Mouse (Mus musculus) layer of hippocampus, postnatal 25 days (tissue): Measurements from ENCODE around the gene Smim15. TPM values are rescaled to one million over a fixed set of nuclear protein-coding genes. Genes with fewer than 3 reads are reported as not detected.

Experiments
- DNase-seq, 2 experiments: peaks; one replicate each; pipeline ENCODE4 v3.0.0; 2022; ENCODE audit warnings: mixed read lengths in 2 of 2, low spot score in 1 of 2; ENCODE audit errors: extremely low spot score in 1 of 2
- total RNA-seq, 2 experiments: library from RNA; stranded (reverse); gene quantifications; 2 replicates each; pipeline ENCODE4 v1.2.3; 2021

Smim15 gene
- total RNA-seq, 2 experiments from 2014 or later = 60.2 to 60.4 TPM

DNA sequence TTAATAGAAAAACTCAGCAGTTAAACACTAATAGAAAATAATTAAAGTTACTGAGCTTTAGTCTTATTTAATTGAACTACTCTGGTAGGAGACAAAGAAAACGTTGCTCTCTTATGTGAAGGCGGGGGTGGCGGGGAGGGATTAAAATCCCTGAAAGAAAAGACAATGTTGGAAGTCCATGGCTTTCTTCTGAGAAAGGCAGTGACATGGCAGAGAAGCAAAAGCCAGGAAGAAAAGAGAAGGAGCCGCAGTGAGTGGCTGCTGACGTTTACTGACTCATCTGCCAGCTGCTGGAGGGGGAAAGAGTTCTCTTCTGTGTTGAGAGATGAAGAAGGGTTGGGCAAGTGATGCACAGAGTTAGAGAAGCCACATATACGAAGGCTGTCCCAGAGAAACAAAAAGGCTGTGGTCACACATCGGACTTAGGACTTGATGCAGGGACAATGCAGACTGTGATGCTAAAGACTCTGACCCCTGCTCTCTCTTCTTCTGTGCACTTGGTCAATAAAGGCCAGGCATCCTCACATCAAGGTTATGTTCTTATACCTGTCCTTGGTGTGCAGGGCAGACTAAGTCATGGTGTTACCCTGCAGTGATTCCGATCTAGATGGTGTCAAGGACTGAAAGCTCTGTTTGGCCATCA lies 16.8 kb downstream of the Smim15 start:
- DNase-seq = no peak

DNA sequence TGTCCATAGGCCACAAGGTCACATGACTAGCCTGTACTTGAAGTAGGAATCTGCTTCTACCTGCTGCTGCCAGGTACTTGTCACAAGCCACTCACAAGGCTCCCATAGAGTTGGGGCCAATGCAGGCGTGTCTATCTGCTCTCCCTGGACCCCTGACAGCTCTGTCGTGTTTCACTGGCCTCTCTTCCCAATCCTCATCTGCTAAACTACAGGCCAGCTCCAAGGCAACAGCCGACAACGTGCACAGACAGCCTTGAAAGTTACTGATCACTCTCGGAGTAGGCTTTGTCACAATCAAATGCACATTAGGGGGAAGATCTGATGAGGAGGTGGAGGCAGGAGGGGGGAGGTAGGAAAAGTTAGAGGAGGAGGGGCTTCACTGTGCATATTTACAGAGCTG lies 18.7 kb downstream of the Smim15 start:
- no peak for DNase-seq

DNA sequence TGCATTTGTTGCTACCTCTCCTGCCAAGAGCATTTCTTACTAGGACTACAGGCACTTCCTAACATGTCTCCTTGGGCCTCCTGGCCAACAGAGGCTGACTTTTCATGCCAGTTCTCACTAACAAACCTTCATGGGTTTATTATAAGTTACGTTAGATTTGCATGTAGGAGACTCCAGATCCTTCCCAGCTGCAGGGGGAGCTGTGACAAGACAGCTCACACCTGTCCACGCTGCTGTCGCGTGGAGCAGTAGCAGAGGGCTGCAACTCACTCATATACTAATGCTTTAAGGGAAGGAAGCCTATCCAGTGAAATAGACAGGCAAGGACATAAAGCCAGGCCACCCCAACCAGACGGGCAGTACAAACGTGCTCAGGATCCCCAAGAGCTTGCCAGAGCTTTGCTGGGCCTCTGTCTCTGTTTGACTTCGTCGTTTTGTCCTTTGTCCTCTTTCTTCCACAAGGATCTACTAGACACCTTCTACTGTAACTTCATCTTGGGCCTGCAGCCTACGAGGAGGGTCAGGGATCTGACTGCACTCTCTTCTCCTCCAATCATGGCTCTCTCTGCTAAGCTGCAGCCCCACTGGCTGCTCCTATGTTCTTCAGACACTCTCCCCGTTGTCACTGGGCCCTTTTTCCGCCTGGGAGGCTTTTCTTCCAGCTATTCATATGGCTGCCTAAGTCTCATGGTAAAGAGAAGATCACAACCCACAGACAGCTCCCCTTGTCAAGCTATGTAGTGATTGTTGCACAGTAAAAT lies 19.3 kb downstream of the Smim15 start:
- no peak for DNase-seq

DNA sequence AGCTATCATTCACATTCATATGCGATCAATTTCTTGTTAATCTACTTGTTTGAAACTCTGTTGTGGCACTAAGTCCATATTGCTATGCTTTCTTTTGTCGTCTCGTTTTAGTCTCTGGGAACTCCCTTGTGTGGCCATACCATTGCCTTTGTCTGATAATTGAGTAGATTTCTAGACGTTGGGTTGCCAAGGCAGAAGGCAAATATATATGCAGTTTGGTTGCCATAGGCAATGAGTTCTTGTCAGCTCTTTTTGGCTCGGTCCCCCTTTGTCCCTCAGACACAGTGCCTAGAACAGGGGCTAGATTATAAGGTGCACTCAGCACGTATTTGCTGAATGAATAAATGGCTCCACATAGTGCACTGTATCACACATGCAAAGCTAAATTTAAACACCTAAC lies 20.1 kb downstream of the Smim15 start:
- no peak for DNase-seq

DNA sequence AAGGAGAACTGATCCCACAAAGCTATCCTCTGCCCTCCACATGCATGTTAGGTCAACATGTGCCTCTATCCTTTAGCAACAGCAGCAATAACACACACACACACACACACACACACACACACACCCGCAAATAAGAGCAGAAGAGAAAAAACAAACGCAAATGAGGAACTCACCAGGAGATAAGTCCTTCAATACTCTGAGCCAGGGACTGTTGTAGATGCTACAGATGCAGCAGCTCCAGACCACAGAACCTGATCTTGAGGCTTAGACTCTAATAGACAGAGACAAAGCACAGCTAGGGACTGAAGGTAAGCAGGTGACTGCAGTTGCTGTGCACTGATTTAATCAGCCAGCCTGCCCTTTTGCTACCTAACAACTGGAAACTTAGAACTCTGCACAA lies 21.8 kb downstream of the Smim15 start:
- no peak for DNase-seq

DNA sequence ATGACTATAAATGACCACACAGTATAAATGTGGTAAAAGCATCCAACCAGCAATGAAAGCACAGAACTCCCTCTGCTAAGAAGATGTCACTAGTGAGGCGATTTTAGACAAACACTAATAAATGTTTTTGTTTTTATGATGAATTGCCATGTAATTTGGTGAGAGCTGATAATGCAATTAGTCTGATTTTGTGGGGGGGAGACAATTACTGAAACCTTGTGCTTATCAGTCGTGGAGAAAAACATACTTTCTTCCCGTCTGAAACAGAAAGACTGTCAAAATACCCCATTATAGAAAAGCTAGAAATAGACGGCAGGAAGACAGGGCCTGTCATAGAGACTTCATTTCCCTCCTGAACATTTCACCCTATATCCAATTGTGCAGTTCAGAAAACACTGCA lies 24.9 kb downstream of the Smim15 start:
- no peak for DNase-seq

DNA sequence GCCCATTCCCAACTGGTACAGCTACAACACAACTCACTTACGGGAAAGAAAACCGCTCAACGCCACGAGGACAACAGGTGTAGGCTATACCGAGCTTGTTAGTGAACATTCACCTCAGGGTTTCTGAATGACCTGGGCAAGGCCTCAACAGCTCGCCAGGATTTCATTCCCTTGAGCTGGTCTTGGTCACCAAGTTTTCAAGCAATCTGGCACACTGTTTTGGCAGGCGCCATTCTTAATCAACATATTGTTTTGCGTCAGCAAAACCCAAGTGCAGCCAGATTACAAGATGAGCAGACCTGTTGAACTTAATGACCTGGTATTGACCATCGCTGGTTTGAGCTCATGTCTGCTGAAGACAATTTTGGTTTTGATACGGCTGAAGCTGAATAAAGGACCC lies 25.9 kb downstream of the Smim15 start:
- no peak for DNase-seq

DNA sequence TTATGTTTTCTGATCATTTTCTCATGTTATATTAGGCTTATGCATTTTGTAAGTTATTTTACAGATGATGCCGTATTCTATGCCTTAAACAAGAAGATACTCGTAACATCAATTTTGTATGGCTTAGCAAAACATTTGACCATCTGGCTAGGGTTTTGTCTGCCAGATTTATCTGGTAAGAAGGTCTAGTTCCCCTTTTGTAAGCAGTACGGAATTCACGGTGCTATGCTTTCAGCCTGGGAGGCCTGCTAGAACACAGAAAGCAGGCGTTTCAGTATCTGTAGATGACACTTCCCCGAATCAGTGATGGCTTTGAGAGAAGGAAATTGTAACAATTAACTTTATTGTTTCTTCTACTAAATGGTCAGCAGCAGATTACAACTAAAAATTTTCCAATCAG lies 33.2 kb downstream of the Smim15 start:
- no peak for DNase-seq

DNA sequence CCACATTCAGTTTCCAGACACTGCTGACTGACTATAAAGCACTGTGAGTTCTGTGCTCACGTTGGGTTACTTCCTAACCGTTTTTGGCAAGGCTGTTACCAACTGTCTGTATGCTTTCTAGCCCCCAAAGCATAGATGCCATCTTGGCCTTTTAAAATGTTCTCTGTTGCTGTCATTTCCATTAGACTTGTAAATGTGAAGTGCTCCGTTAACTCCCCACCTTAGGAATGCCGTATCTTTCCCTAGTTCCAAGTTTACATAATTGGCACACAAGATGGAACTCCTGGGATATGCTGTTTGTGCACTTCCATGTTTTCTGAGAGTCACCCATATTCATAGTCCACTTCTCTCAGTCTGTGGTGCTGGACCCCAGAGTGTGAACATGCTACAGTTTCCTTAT lies 33.7 kb downstream of the Smim15 start:
- no peak for DNase-seq

DNA sequence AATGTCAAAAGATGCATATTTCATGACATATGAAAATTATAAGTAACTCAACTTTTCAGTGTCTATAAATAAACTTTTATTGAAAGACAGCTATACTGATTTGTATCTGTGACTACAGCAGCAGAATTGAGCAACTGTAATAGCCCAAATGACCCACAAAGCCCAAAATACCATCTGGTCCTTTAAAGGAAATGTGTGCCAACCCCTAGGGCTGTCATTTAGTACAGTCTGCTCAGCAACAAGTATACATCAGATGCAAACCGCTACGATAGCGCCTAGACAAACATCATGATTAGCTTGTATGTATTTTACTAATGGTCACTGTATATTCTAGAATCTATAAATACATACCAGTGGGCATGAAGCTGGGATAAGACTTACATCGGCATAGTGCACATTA lies 39.8 kb downstream of the Smim15 start:
- DNase-seq = no peak

DNA sequence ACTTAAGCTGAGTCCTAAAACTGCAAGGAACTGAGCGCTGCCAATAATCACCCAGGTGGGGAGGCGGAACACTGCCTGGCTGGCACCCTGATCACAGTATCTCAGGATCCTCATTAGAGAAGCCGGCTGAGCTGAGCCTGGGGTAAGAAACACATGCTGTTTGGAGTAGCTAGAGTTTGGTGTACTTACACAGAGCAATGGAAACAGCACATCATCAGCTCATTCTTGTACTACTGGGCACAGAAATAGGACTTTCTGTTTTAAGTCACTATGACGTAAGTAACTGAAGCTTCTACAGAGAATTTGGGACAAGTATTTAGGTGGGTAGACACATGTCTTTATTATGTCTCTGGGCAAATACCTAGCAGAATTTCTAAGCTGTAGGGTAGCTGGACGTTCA lies 41.8 kb downstream of the Smim15 start:
- DNase-seq = no peak

DNA sequence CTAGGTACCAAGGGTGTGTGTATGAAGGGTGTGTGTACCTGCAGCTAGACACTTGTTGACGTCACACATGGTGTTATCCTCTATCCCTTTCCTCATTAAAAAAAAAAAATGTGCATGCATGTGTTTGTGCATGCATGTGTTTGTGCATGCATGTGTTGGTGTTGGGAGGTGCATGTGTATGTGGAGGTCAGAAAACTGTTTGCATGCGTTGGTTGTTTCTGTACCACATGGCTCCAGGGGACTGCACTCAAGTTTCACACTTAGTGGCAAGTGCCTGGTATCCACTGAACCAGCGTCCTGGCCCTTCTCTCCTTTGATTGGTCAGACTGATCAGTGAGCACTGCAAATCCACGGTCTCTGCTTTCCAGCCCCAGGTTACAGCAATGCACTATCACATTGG lies 42.5 kb downstream of the Smim15 start:
- DNase-seq = no peak

DNA sequence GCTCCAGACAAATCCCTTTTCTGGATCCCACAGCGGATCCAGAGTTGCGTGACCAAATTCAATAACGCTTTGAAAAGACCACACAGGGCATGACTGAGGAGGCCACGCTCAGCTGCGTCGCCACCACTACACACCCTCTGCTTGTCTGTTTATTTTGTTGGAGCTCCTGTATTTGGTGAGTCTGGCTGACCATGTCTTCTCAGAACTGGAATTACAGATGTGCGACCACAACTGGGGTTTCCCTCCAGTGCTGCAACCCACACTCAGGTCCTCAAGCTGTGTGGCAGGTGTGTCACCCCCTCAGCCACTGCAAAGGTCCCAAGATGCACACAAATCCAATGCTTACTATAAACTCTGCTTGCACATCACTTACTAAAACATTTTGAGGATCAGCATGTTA lies 48.0 kb downstream of the Smim15 start:
- no peak for DNase-seq

DNA sequence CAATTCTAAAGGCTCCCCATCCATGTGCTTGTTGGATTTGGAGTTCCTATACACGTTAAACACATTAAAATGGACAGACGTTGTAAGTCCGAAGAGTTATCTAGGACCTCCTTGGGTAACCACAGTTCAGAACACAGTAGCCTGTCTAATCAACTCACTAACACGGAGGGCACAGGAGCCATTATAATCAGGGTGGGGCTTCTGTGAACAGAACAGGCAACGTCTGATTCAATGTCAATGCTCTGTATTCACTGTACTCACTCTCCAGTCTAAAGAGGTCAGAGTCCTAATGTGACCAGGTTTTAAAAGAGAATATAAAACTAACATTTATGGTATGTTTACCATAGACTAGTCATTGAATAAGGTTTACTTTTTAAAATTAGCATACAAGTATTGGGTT lies 50.4 kb downstream of the Smim15 start:
- DNase-seq = no peak

DNA sequence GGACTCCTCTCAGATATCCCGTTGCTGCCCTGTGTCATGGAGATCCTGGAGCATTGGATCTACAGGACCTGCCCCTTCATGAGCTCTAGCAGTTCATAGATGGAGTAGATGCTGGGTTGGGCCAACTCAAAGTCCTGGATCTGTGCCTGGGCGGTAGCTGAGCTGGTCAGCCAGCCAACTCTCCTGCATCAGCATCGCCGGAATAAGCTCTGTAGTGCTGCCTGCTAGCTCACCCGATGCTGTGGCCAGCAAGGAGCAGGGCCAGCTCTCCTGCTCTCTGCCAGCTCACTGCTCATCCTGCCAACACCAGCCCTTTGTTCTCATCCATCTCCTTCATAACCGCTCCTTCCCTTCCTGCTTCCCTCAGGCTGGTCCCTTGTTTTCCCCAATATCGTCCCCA lies 51.4 kb downstream of the Smim15 start:
- DNase-seq = peak in 1 of 2 experiments; percentile 22

DNA sequence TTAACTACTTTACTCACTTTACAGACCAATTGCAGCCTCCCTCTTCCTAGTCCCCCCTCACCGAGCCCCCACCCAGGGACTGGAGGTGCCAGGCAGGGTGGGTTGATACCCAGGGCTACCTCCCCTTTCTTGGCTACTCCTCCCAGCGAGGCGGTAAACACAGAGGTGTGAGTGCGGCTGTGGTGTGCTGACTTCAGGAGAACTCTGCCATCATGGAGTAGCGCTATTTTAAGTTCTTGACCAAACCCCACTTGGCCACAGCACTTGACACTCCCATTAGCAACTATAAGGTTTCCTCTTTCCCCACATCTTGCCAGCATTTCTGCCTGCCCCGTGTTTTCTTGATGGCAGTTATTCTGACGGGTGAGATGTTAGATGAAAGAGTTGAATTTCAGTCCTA lies 52.2 kb downstream of the Smim15 start:
- no peak for DNase-seq

Other genes starting within 250 kb of the Smim15 start
- 10 to 100 TPM; 21.2 to 22.1 TPM for gene Ndufaf2, start 114.2 kb downstream of the Smim15 start, total RNA-seq
- gene Ercc8, start 114.3 kb downstream of the Smim15 start, total RNA-seq = 10 to 100 TPM; 16.9 to 18.4 TPM
- 10 to 100 TPM; 10.4 to 12.0 TPM for gene Elovl7, start 170.0 kb downstream of the Smim15 start, total RNA-seq